Mouse (Mus musculus) lung, embryonic 16.5 days (tissue): ENCODE data around the gene Elf4. TPM values are rescaled to one million over a fixed set of nuclear protein-coding genes. Genes with fewer than 3 reads are reported as not detected.
"Not testable (repeated sequence)": the region's sequence is repeated elsewhere in the genome, so short reads cannot be mapped to it uniquely, and the experiment has no call there.

ENCODE experiments used
- ATAC-seq: fragments of 200-750 bp; cut with Nextera tagmentation; 2 replicates; pipeline ENCODE4 v1.8.0; 2017; ENCODE audit warnings: low read depth, mild to moderate bottlenecking, moderate library complexity
- H3K27ac ChIP-seq: fragments of 300-500 bp; sonication (generic); 2 replicates; pipeline ENCODE4 v1.5.1; 2014; ENCODE audit warnings: mild to moderate bottlenecking, control low read depth, low read length
- H3K27me3 ChIP-seq: fragments of 300-500 bp; sonication (generic); 2 replicates; pipeline ENCODE4 v1.6.1; 2014; ENCODE audit warnings: low read depth, low read length, mixed read lengths; ENCODE audit not compliant: control insufficient read depth, insufficient read depth
- H3K36me3 ChIP-seq: fragments of 300-500 bp; sonication (generic); 2 replicates; pipeline ENCODE4 v1.6.1; 2014; ENCODE audit warnings: low read length; ENCODE audit not compliant: control insufficient read depth, insufficient read depth
- H3K4me1 ChIP-seq: fragments of 300-500 bp; sonication (generic); replicated peaks from 2 replicates; pipeline ENCODE4 v1.6.1; 2014; ENCODE audit warnings: low read length, mixed read lengths; ENCODE audit not compliant: control insufficient read depth, insufficient read depth
- H3K4me2 ChIP-seq: fragments of 300-500 bp; sonication (generic); 2 replicates; pipeline ENCODE4 v1.6.1; 2014; ENCODE audit warnings: low read depth, low read length, control low read depth
- H3K4me3 ChIP-seq: fragments of 300-500 bp; sonication (generic); 2 replicates; pipeline ENCODE4 v1.5.1; 2014; ENCODE audit warnings: mild to moderate bottlenecking, low read length, control low read depth
- H3K9ac ChIP-seq: fragments of 300-500 bp; sonication (generic); 2 replicates; pipeline ENCODE4 v1.6.1; 2014; ENCODE audit warnings: low read length, control low read depth
- H3K9me3 ChIP-seq: fragments of 300-500 bp; sonication (generic); 2 replicates; pipeline ENCODE4 v1.6.1; 2016; ENCODE audit warnings: low read length; ENCODE audit not compliant: control insufficient read depth
- WGBS: fragments of 180-500 bp; shearing (Covaris S2); extraction: QIAGEN DNeasy Blood & Tissue Kit; methylation state at CpG from one replicate; pipeline ENCODE4 v1.1.7; 2014; 5-methylcytosine and 5-hydroxymethylcytosine counted together
- polyA plus RNA-seq: library from polyadenylated mRNA; unstranded; fragments of >200 nt; fragmentation: Nextera tagmentation; extraction: Ambion mirVana; gene quantifications from 2 replicates; pipeline ENCODE4 v1.2.1, GENCODE M21; 2015

Gene Elf4
- polyA plus RNA-seq, 1 experiment from 2014 or later: 5.5 TPM

DNA sequence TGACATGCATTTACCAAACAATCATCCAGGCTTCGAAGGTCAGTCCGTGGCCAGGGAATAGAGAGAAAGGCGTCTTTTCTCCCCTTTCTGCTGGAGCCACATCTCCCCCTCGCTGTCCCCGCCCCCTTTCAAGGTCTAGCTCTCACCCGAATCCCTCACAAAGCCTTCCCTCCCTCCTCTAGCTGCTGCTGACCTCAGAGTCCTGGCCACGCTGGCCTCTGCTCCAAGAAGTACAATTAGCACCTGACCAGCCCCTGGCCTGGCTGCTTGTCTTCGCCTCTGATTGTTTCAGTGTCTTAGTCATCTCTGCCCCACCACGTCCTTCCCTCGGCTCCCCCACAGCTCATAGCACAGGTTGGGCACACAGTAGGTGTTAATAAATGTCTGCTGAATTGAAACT lies 13.3 kb downstream of the Elf4 start:
- no peak overlapping the region for H3K4me3 ChIP-seq
- ATAC-seq: no peak
- 39% methylated on average over 10 of the region's 10 CpGs for WGBS
- H3K4me1 ChIP-seq: no peaks in the 10 kb centered on the region; the same call in 1 of the 2 replicates
- no peaks in the 10 kb centered on the region; the same call in 1 of the 2 replicates for H3K9me3 ChIP-seq
- no peak overlapping the region for H3K4me2 ChIP-seq
- H3K36me3 ChIP-seq: no peaks in the 10 kb centered on the region
- no peak overlapping the region for H3K9ac ChIP-seq
- no peak overlapping the region for H3K27ac ChIP-seq
- H3K27me3 ChIP-seq: no peaks in the 10 kb centered on the region; the same call in none of the 2 replicates

DNA sequence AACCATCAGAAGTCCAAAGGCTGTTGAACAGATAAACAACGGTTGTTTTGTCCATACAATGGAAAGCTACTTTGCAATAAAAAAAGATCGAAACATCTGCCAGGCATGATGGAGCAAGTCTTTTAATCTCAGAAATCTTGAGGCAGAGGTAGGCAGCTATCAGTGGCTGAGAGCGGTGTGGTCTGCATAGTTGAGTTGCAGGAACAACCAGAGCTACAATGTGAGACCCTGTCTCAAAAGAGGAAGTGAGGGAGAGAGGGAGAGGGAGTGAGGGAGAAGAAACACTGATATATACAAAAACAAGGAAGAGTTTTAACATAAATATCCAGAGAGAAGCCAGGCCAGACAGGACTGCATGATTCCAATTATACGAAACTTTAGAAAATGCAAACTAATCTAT lies 18.3 kb downstream of the Elf4 start:
- H3K9ac ChIP-seq: no peak overlapping the region
- no peak for ATAC-seq
- no peaks in the 10 kb centered on the region for H3K27me3 ChIP-seq
- WGBS: 79% methylated on average over 4 of the region's 4 CpGs
- H3K36me3 ChIP-seq: no peaks in the 10 kb centered on the region
- no peak overlapping the region for H3K4me3 ChIP-seq
- no peak overlapping the region for H3K4me2 ChIP-seq
- no peak overlapping the region for H3K27ac ChIP-seq
- H3K4me1 ChIP-seq: no peaks in the 10 kb centered on the region
- no peaks in the 10 kb centered on the region for H3K9me3 ChIP-seq

DNA sequence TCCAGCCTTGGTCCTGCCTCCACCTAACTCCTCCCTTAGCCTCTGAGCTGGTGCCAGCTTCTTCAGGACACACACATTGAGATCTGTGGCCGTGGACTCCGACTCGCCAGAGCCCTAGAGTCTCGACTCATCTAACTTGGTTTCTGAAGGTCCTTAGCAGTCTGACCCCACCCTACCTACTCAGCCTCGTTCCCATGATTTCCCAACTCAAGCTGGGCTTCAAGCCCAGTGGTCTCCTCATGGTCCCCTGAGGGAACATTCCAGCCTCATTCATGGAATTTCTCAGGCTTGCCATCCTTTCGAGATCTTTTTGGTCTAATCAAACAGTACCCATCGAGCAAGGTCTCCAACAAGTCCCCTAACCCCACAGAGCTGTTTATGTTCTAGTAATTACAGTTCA lies 21.0 kb downstream of the Elf4 start:
- Histone ChIP-seq H3K4me1 (0 out of 2 replicates have a peak, but pooled peaks cover 2% of the 10 kb centered on the region), H3K27me3 (no peaks in the 10 kb centered on the region), H3K36me3 (no peaks in the 10 kb centered on the region), H3K4me3 (no peak overlapping the region), H3K4me2 (no peak overlapping the region), H3K27ac (no peak overlapping the region), H3K9ac (no peak overlapping the region), H3K9me3 (no peaks in the 10 kb centered on the region)
- ATAC-seq: no peak
- WGBS: 68% methylated on average over 7 of the region's 7 CpGs

DNA sequence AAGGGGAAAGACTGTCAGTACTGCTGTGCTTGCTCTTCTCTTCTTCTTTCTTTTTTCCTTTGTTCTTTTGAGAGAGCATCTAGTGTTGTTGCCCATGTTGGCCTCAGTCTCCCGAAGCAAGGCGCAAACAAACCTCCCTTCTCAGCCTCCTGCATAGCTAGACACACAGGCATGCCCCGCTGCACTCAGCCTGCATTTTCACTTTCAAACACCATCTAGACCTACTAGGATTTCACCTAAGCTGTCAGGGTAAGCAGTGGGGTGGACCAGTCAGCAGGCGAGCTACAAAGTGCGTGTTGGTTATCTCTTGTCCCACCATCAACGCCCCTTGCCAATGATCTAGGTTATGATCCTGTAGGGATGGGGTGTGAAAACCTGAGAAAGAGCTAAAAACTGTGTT lies 21.4 kb downstream of the Elf4 start:
- Histone ChIP-seq H3K27ac (no peak overlapping the region), H3K9ac (no peak overlapping the region), H3K36me3 (no peaks in the 10 kb centered on the region), H3K27me3 (no peaks in the 10 kb centered on the region), H3K4me2 (no peak overlapping the region), H3K4me1 (0 out of 2 replicates have a peak, but pooled peaks cover 2% of the 10 kb centered on the region), H3K9me3 (no peaks in the 10 kb centered on the region), H3K4me3 (no peak overlapping the region)
- WGBS: 78% methylated on average over 6 of the region's 6 CpGs
- ATAC-seq: no peak

DNA sequence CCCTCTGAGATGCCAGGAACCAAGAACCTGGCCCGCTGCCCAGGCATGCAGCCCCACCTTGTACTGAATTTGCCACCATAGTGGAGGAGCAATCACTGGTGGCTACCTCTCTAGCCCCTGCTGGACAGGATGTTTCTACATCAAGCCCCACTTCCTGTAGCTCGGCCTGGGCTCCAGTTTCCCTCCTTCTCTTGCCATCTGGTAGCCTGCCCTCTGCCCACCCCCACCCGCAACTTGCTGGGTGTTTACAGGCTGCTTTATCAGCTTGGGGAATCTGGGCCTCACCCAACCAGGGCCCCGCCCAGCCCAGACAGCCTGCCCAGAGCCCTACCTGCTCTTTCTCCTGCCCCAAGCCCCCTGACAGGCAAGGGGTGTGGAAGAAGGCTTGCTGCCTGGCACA lies 23.9 kb downstream of the Elf4 start:
- Histone ChIP-seq H3K36me3 (no peaks in the 10 kb centered on the region), H3K4me3 (no peak overlapping the region), H3K4me2 (no peak overlapping the region), H3K9ac (0 out of 2 replicates have a peak overlapping the region, but pooled peaks have one; percentile 13), H3K9me3 (no peaks in the 10 kb centered on the region), H3K27ac (peak overlapping the region; percentile 46), H3K4me1 (peaks cover 2% of the 10 kb centered on the region; the same call in 1 of the 2 replicates), H3K27me3 (no peaks in the 10 kb centered on the region)
- 41% methylated on average over 4 of the region's 4 CpGs for WGBS
- ATAC-seq: peak; percentile 74; the same call in 1 of the 2 replicates

DNA sequence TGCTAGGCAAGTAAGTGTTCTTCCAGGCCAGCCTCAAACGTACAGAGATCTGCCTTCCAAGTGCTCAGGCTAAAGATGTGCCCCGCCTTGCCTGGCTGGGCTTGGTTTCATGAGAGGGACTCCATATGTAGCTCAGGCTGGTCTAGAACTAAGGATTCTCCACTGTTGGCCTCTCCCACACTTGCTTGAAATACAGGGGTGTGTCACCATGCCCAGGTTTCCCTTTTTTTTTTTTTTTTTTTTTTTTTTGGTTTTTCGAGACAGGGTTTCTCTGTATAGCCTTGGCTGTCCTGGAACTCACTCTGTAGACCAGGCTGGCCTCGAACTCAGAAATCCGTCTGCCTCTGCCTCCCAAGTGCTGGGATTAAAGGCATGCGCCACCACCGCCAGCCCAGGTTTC lies 26.9 kb downstream of the Elf4 start:
- WGBS: 78% methylated on average over 6 of the region's 7 CpGs
- H3K4me3 ChIP-seq, H3K27ac ChIP-seq, ATAC-seq, H3K4me1 ChIP-seq, H3K36me3 ChIP-seq, H3K27me3 ChIP-seq, H3K4me2 ChIP-seq, H3K9ac ChIP-seq, H3K9me3 ChIP-seq: not testable (repeated sequence)

DNA sequence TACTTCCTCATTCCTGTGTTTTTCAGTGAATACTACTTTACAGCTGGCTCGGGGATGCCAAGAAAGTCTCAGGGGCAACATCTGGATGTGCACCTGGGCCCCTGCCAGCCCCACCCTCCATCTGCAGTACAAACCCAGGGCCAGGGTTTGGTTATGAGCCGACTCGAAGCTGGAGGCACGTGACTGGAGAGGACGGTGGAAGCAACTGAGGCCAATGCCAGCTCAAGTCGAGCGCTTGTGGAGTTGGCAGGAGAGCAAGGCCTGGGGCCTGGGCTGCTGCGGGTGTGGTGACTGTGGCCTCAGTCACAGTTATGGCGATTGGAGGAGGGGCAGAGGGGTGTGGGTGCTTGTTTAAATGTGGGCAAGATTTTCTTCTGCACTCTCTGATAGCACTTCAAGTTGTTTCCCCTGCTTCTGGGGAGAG lies 27.4 kb downstream of the Elf4 start:
- no peak overlapping the region for H3K4me2 ChIP-seq
- H3K9me3 ChIP-seq: no peaks in the 10 kb centered on the region
- 54% methylated on average over 9 of the region's 9 CpGs for WGBS
- H3K9ac ChIP-seq: no peak overlapping the region
- no peak for ATAC-seq
- peaks cover 2% of the 10 kb centered on the region; the same call in 1 of the 2 replicates for H3K4me1 ChIP-seq
- H3K27ac ChIP-seq: no peak overlapping the region
- H3K4me3 ChIP-seq: no peak overlapping the region
- H3K27me3 ChIP-seq: no peaks in the 10 kb centered on the region
- H3K36me3 ChIP-seq: no peaks in the 10 kb centered on the region

DNA sequence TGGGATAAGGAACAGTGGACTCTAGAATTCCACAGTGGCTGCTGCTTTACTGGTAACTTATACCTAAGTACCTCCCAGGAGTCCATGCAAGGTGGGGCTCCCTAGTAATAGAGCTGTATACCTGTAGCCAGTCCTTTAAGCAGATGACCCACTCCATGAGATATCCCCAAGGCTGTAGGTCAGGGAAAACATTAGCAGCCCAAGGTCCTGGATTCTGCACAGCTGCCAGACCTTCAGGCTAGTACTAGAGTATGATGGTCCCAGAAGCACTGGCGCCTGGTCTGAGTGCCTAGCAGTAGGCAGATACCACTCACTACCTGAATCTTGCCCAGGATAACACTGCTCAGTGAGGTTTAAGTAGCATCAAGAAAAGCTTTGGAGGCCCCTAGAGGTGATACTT lies 28.7 kb downstream of the Elf4 start:
- no peaks in the 10 kb centered on the region for H3K9me3 ChIP-seq
- WGBS: 78% methylated on average over 1 of the region's 1 CpGs

DNA sequence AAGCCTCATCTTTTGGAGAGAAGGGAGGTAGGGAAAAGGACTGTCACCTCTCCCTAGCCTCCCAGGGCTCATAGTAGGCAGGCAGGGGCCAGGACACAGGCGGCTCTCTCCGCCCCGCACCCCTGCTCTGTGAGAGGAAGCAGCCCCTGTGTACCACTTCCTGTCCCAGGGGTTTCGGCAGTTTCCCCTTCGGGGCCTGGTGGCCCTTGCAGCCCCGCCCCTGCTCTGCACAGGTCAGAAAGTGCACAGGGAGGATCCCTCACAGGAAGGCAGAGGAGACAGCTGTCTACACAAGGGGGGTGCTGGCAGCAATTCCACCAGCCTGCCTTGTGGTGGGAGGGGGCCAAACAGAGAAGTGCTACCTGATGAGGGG lies 29.4 kb downstream of the Elf4 start:
- Histone ChIP-seq H3K27me3 (no peaks in the 10 kb centered on the region), H3K9me3 (no peaks in the 10 kb centered on the region), H3K4me2 (no peak overlapping the region), H3K27ac (no peak overlapping the region), H3K36me3 (no peaks in the 10 kb centered on the region), H3K4me3 (no peak overlapping the region), H3K9ac (no peak overlapping the region), H3K4me1 (no peaks in the 10 kb centered on the region; the same call in none of the 2 replicates)
- WGBS: 54% methylated on average over 4 of the region's 6 CpGs
- peak; percentile 77 for ATAC-seq

More for the DNA sequence above, 28.7 kb downstream of the Elf4 start:
- ATAC-seq: no peak
- Histone ChIP-seq H3K27ac (no peak overlapping the region), H3K9ac (no peak overlapping the region), H3K4me1 (peaks cover 2% of the 10 kb centered on the region; the same call in 1 of the 2 replicates), H3K4me3 (no peak overlapping the region), H3K27me3 (no peaks in the 10 kb centered on the region), H3K4me2 (no peak overlapping the region), H3K36me3 (no peaks in the 10 kb centered on the region)
